Mouse (Mus musculus): Measurements from ENCODE around the gene Cox7a2l. TPM values are rescaled to one million over a fixed set of nuclear protein-coding genes. Genes with fewer than 3 reads are reported as not detected.

The Cox7a2l gene
- total and polyA plus RNA-seq, 3 experiments: 233 to 371 (median 310) TPM

- Histone ChIP-seq H3K9ac (ENCODE audit: insufficient read depth, low read depth) (no peak overlapping the region), H3K9me3 (replicated peaks; ENCODE audit: low read length) (no peaks in the 10 kb centered on the region), H3K4me1 (ENCODE audit: control insufficient read depth in 1 of 2, insufficient read depth in 2 of 2) (no peaks in the 10 kb centered on the region), H3K27ac (ENCODE audit: insufficient read depth, low read depth) (no peak overlapping the region), H3K27me3 (replicated peaks) (no peaks in the 10 kb centered on the region), H3K4me3 (replicated peaks in 1 of 3; ENCODE audit: low read depth in 2 of 3, low read length in 2 of 3, poor library complexity in 1 of 3) (no peak overlapping the region), H3K4me2 (ENCODE audit: insufficient read depth, low read depth, poor library complexity, severe bottlenecking) (no peak overlapping the region), H3K36me3 (replicated peaks in 1 of 2; ENCODE audit: control insufficient read depth in 1 of 2, insufficient read depth in 1 of 2, low read length in 1 of 2) (peaks cover 38 to 92% of the 10 kb centered on the region in 2 experiments), H3K79me2 (replicated peaks; ENCODE audit: control insufficient read depth, extremely low read depth, insufficient read depth, poor library complexity, severe bottlenecking) (no peaks in the 10 kb centered on the region)
- no peak for DNase-seq (ENCODE audit: extremely low read depth)
- in situ Hi-C loops (cut with MboI; ENCODE audit: low pct_ligation_motif_present, low pct_unique_long_range_greater_than_20kb, low sequenced_read_pairs) (no loop called here), dilution Hi-C loops (cut with MboI; ENCODE audit: extremely low pct_ligation_motif_present, extremely low pct_unique_long_range_greater_than_20kb, low sequenced_read_pairs) (no loop called here)
- TF ChIP-seq POLR2AphosphoS2 (IDR thresholded peaks at IDR 0.05; ENCODE audit: low read depth, low read length) (no peak), RAD21 (IDR thresholded peaks at IDR 0.05; ENCODE audit: low read depth, low read length) (no peak), TBP (conservative IDR thresholded peaks at IDR 0.05; ENCODE audit: low read depth, low read length) (no peak), BHLHE40 (IDR thresholded peaks at IDR 0.05; ENCODE audit: low read depth, low read length) (no peak), E2F4 (IDR thresholded peaks at IDR 0.05; ENCODE audit: insufficient replicate concordance, low read depth, low read length) (no peak), RCOR1 (conservative IDR thresholded peaks at IDR 0.05; ENCODE audit: low read depth, low read length) (no peak), EP300 (IDR thresholded peaks at IDR 0.05; ENCODE audit: low read length) (no peak), JUN (IDR thresholded peaks at IDR 0.05; ENCODE audit: insufficient read depth, low read depth, low read length) (no peak), IRF4 (IDR thresholded peaks at IDR 0.05; ENCODE audit: low read depth, low read length) (no peak), CHD1 (IDR thresholded peaks at IDR 0.05; ENCODE audit: low read depth, low read length) (no peak), MAFK (IDR thresholded peaks at IDR 0.05; ENCODE audit: insufficient replicate concordance, low read length) (no peak), JUND (conservative IDR thresholded peaks at IDR 0.05; ENCODE audit: low read depth, low read length) (no peak), KAT2A (IDR thresholded peaks at IDR 0.05; ENCODE audit: insufficient replicate concordance, low read length) (no peak), ZKSCAN1 (IDR thresholded peaks at IDR 0.05; ENCODE audit: borderline replicate concordance, low read depth, low read length) (no peak), MEF2A (IDR thresholded peaks at IDR 0.05; ENCODE audit: borderline replicate concordance, low read depth, low read length) (no peak), MAX (IDR thresholded peaks at IDR 0.05; ENCODE audit: low read length) (no peak)
These were observed 50.4 kb downstream of the Cox7a2l start for GRCm38 (mm10) chr17:83466697-83467251.

GRCm38 (mm10) chr17:83465969-83466368 is 51.2 kb downstream of the Cox7a2l start:
- no peak overlapping the region for H3K4me3 ChIP-seq (replicated peaks in 1 of 3; ENCODE audit: low read depth in 2 of 3, low read length in 2 of 3, poor library complexity in 1 of 3)
- no peak for DNase-seq (ENCODE audit: extremely low read depth)
- no peak overlapping the region for H3K9ac ChIP-seq (ENCODE audit: insufficient read depth, low read depth)
- H3K4me2 ChIP-seq (ENCODE audit: insufficient read depth, low read depth, poor library complexity, severe bottlenecking): no peak overlapping the region
- H3K27me3 ChIP-seq (replicated peaks): no peaks in the 10 kb centered on the region
- no peaks in the 10 kb centered on the region for H3K4me1 ChIP-seq (ENCODE audit: control insufficient read depth in 1 of 2, insufficient read depth in 2 of 2)
- H3K79me2 ChIP-seq (replicated peaks; ENCODE audit: control insufficient read depth, extremely low read depth, insufficient read depth, poor library complexity, severe bottlenecking): no peaks in the 10 kb centered on the region
- TF ChIP-seq MAZ (IDR thresholded peaks at IDR 0.05; ENCODE audit: low read depth, low read length): no peak
- no peak for TF ChIP-seq RCOR1 (conservative IDR thresholded peaks at IDR 0.05; ENCODE audit: low read depth, low read length)
- no peak for TF ChIP-seq CTCF (conservative IDR thresholded peaks at IDR 0.05 in 1 of 2, IDR thresholded peaks at IDR 0.05 in 1 of 2; ENCODE audit: low read depth in 2 of 2, low read length in 2 of 2)
- no peak for TF ChIP-seq TCF12 (IDR thresholded peaks at IDR 0.05; ENCODE audit: low read depth, low read length)
- TF ChIP-seq TBP (conservative IDR thresholded peaks at IDR 0.05; ENCODE audit: low read depth, low read length): no peak
- no peak for TF ChIP-seq JUN (IDR thresholded peaks at IDR 0.05; ENCODE audit: insufficient read depth, low read depth, low read length)
- TF ChIP-seq HCFC1 (IDR thresholded peaks at IDR 0.05; ENCODE audit: low read depth, low read length): no peak
- no peak for TF ChIP-seq MAFK (IDR thresholded peaks at IDR 0.05; ENCODE audit: insufficient replicate concordance, low read length)
- TF ChIP-seq JUND (conservative IDR thresholded peaks at IDR 0.05; ENCODE audit: low read depth, low read length): no peak
- no peak for TF ChIP-seq UBTF (IDR thresholded peaks at IDR 0.05; ENCODE audit: low read depth, low read length)
- TF ChIP-seq KAT2A (IDR thresholded peaks at IDR 0.05; ENCODE audit: insufficient replicate concordance, low read length): no peak
- TF ChIP-seq MXI1 (IDR thresholded peaks at IDR 0.05; ENCODE audit: low read depth, low read length): no peak
- no peak for TF ChIP-seq IRF4 (IDR thresholded peaks at IDR 0.05; ENCODE audit: low read depth, low read length)
- TF ChIP-seq CHD2 (IDR thresholded peaks at IDR 0.05; ENCODE audit: low read length): no peak
- in situ Hi-C loops (cut with MboI; ENCODE audit: low pct_ligation_motif_present, low pct_unique_long_range_greater_than_20kb, low sequenced_read_pairs) (no loop called here), dilution Hi-C loops (cut with MboI; ENCODE audit: extremely low pct_ligation_motif_present, extremely low pct_unique_long_range_greater_than_20kb, low sequenced_read_pairs) (no loop called here)
- H3K9me3 ChIP-seq (replicated peaks; ENCODE audit: low read length): no peaks in the 10 kb centered on the region
- peaks cover 36 to 92% of the 10 kb centered on the region in 2 experiments for H3K36me3 ChIP-seq (replicated peaks in 1 of 2; ENCODE audit: control insufficient read depth in 1 of 2, insufficient read depth in 1 of 2, low read length in 1 of 2)
- H3K27ac ChIP-seq (ENCODE audit: insufficient read depth, low read depth): no peak overlapping the region
